Comparison of ENCODE assay signal across 24 mouse cellular contexts in the genomic region with DNA sequence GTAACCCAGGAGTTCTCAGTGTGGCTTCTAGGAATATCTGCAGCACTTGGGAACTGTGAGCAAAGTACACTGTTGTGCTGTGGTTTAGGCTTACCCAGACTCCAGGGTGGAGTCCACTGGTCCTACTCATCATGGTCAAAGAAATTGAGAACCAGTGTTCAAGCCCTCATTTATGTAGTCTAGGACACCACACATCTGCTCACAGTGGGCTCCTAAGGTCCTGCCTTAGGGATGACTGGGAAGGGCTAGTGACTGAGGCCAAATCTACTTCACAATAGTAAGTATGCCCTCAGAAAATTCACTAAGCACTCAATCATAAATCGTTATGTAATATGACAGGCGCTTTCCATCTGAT. TPM values are rescaled to one million over a fixed set of nuclear protein-coding genes. Genes with fewer than 3 reads are reported as not detected.
DNase-seq lines count a peak whose midpoint lies in the region; ATAC-seq and TF ChIP-seq lines count a peak whose summit lies in the region.
"Had no signal": no experiment of that assay in that cellular context is flagged by ENCODE, and none has a peak within 500 bp of the region (broad histone marks: within the 10 kb centered on the region; RNA-seq: fewer than 3 reads in every experiment).

No protein-coding gene starts in this region.

- intact Hi-C loops in heart, adult 2 months (cut with DNase I): no loop called here

- no peak for ATAC-seq in heart, embryonic 14.5 days (ENCODE audit: insufficient number of reproducible peaks, insufficient read depth, low FRiP score, low read depth)
- ATAC-seq in embryonic facial prominence, embryonic 14.5 days (ENCODE audit: low read depth): peak; percentile 22; the same call in 1 of the 2 replicates
- ATAC-seq in liver, embryonic 15.5 days (ENCODE audit: insufficient read depth): no peak
- ATAC-seq: inflammation-experienced regulatory T-cells, adult 6 months had no signal

- H3K4me3 ChIP-seq in heart, embryonic 14.5 days (ENCODE audit: control insufficient read depth in 1 of 2, insufficient read depth in 1 of 2, low read depth in 1 of 2, low read length in 2 of 2): no peak overlapping the region
- H3K4me3 ChIP-seq in heart, adult 2 months: no peak overlapping the region
- no peak overlapping the region for H3K4me3 ChIP-seq in MEL (ENCODE audit: control insufficient read depth in 1 of 2, insufficient read depth in 1 of 2, low read depth in 2 of 2, low read length in 2 of 2)
- no peak overlapping the region for H3K4me3 ChIP-seq in embryonic facial prominence, embryonic 14.5 days (ENCODE audit: low read depth, low read length)
- peak overlapping the region; percentile 70 for H3K4me3 ChIP-seq in liver, embryonic 15.5 days (replicated peaks)
- H3K4me3 ChIP-seq in lung, adult 2 months (replicated peaks; ENCODE audit: extremely low read depth, low read depth, low read length): no peak overlapping the region
- H3K4me3 ChIP-seq: midbrain, embryonic 10.5 days had no signal

- 93% methylated on average over 2 of the region's 2 CpGs for WGBS in heart, embryonic 14.5 days
- 90% methylated on average over 2 of the region's 2 CpGs for WGBS in heart, adult 2 months
- WGBS in embryonic facial prominence, embryonic 14.5 days: 83% methylated on average over 2 of the region's 2 CpGs
- WGBS in liver, embryonic 15.5 days (ENCODE audit: insufficient replicate concordance): 78% methylated on average over 2 of the region's 2 CpGs
- 85% methylated on average over 2 of the region's 2 CpGs for WGBS in lung, adult 2 months

- H3K36me3 ChIP-seq in heart, embryonic 14.5 days (ENCODE audit: control insufficient read depth, insufficient read depth, low read length): 0 out of 2 replicates have a peak, but pooled peaks cover under 1% of the 10 kb centered on the region
- H3K36me3 ChIP-seq in heart, adult 2 months (ENCODE audit: control insufficient read depth, insufficient read depth, low read length): peaks cover 3% of the 10 kb centered on the region
- peaks cover 0 to 27% of the 10 kb centered on the region in 2 experiments; a peak in 2 of 4 replicates for H3K36me3 ChIP-seq in MEL (ENCODE audit: control insufficient read depth in 1 of 2, insufficient read depth in 2 of 2, low read length in 2 of 2)
- H3K36me3 ChIP-seq in embryonic facial prominence, embryonic 14.5 days (ENCODE audit: control insufficient read depth, insufficient read depth, low read length): no peaks in the 10 kb centered on the region
- H3K36me3 ChIP-seq in liver, embryonic 15.5 days (replicated peaks): peaks cover 19% of the 10 kb centered on the region
- H3K36me3 ChIP-seq: midbrain, embryonic 10.5 days had no signal

- H3K27me3 ChIP-seq in heart, embryonic 14.5 days (ENCODE audit: control insufficient read depth, insufficient read depth, low read length): no peaks in the 10 kb centered on the region
- no peaks in the 10 kb centered on the region for H3K27me3 ChIP-seq in heart, adult 2 months (ENCODE audit: control insufficient read depth, insufficient read depth, low read length)
- no peaks in the 10 kb centered on the region for H3K27me3 ChIP-seq in MEL (ENCODE audit: control insufficient read depth in 1 of 2, insufficient read depth in 2 of 2, low read length in 2 of 2)
- no peaks in the 10 kb centered on the region for H3K27me3 ChIP-seq in embryonic facial prominence, embryonic 14.5 days (replicated peaks; ENCODE audit: control insufficient read depth, insufficient read depth, low read length)
- H3K27me3 ChIP-seq in liver, embryonic 15.5 days: no peaks in the 10 kb centered on the region

- peak overlapping the region; percentile 12 to 62; a peak in 3 of 4 replicates for H3K27ac ChIP-seq in heart, embryonic 14.5 days (replicated peaks in 1 of 2; ENCODE audit: control insufficient read depth in 1 of 2, insufficient read depth in 1 of 2, low read depth in 2 of 2, low read length in 2 of 2)
- no peak overlapping the region for H3K27ac ChIP-seq in heart, adult 2 months
- H3K27ac ChIP-seq in MEL (ENCODE audit: control insufficient read depth, low read depth, low read length): peak overlapping the region; percentile 1; the same call in 1 of the 2 replicates
- no peak overlapping the region for H3K27ac ChIP-seq in embryonic facial prominence, embryonic 14.5 days (replicated peaks; ENCODE audit: low read depth, low read length)
- H3K27ac ChIP-seq in liver, embryonic 15.5 days (replicated peaks): peak overlapping the region; percentile 96
- H3K27ac ChIP-seq: midbrain, embryonic 10.5 days had no signal

- H3K79me2 ChIP-seq in heart, adult 2 months (replicated peaks; ENCODE audit: control insufficient read depth, insufficient read depth, low read length): no peaks in the 10 kb centered on the region
- H3K79me2 ChIP-seq in MEL (ENCODE audit: control insufficient read depth, insufficient read depth, low read length, poor library complexity): no peaks in the 10 kb centered on the region

- no peak overlapping the region for H3K9ac ChIP-seq in heart, embryonic 14.5 days (ENCODE audit: low read length)
- H3K9ac ChIP-seq in heart, adult 2 months (ENCODE audit: low read depth, low read length): no peak overlapping the region
- no peak overlapping the region for H3K9ac ChIP-seq in MEL (ENCODE audit: control insufficient read depth, low read depth, low read length, poor library complexity, severe bottlenecking)
- H3K9ac ChIP-seq in embryonic facial prominence, embryonic 14.5 days (ENCODE audit: low read depth, low read length): no peak overlapping the region
- H3K9ac ChIP-seq in liver, embryonic 15.5 days: peak overlapping the region; percentile 59

- TF ChIP-seq CTCF in heart, adult 2 months (IDR thresholded peaks at IDR 0.05): no peak
- no peak for TF ChIP-seq CTCF in MEL (IDR thresholded peaks at IDR 0.05 in 2 of 3, conservative IDR thresholded peaks at IDR 0.05 in 1 of 3; ENCODE audit: control insufficient read depth in 1 of 3, insufficient read depth in 1 of 3, low read depth in 2 of 3, low read length in 3 of 3, poor library complexity in 1 of 3, severe bottlenecking in 1 of 3)
- no peak for TF ChIP-seq CTCF in lung, adult 2 months (IDR thresholded peaks at IDR 0.05; ENCODE audit: insufficient read depth, low read length)

- no peak for TF ChIP-seq RAD21 in MEL (IDR thresholded peaks at IDR 0.05; ENCODE audit: low read depth, low read length)

- no peak for TF ChIP-seq EP300 in heart, adult 2 months (IDR thresholded peaks at IDR 0.05; ENCODE audit: insufficient read depth, low read depth, low read length)
- TF ChIP-seq EP300 in MEL (IDR thresholded peaks at IDR 0.05; ENCODE audit: low read depth in 1 of 2, low read length in 2 of 2): no peak

- peaks cover 7 to 27% of the 10 kb centered on the region in 2 experiments for H3K4me1 ChIP-seq in heart, embryonic 14.5 days (ENCODE audit: control insufficient read depth in 2 of 2, insufficient read depth in 2 of 2, low read length in 2 of 2)
- H3K4me1 ChIP-seq in heart, adult 2 months (ENCODE audit: control insufficient read depth, insufficient read depth, low read length): peaks cover 12% of the 10 kb centered on the region
- H3K4me1 ChIP-seq in MEL (ENCODE audit: control insufficient read depth in 1 of 2, insufficient read depth in 2 of 2, low read length in 2 of 2): peaks cover 22 to 32% of the 10 kb centered on the region in 2 experiments
- H3K4me1 ChIP-seq in embryonic facial prominence, embryonic 14.5 days (ENCODE audit: control insufficient read depth, insufficient read depth, low read length): peaks cover 3% of the 10 kb centered on the region; the same call in 1 of the 2 replicates
- peaks cover 81% of the 10 kb centered on the region for H3K4me1 ChIP-seq in liver, embryonic 15.5 days (replicated peaks)
- H3K4me1 ChIP-seq in lung, adult 2 months (ENCODE audit: control insufficient read depth, insufficient read depth, low read length): no peaks in the 10 kb centered on the region

- no peak for TF ChIP-seq POLR2A in heart, adult 2 months (IDR thresholded peaks at IDR 0.05; ENCODE audit: insufficient read depth, low read depth, low read length)
- no peak for TF ChIP-seq POLR2A in MEL (IDR thresholded peaks at IDR 0.05; ENCODE audit: control insufficient read depth in 1 of 2, insufficient read depth in 1 of 2, low read depth in 1 of 2, low read length in 2 of 2, poor library complexity in 1 of 2)
- no peak for TF ChIP-seq POLR2A in lung, adult 2 months (IDR thresholded peaks at IDR 0.05; ENCODE audit: borderline replicate concordance, extremely low read depth, low read depth, low read length)

- peak overlapping the region; percentile 34 for H3K4me2 ChIP-seq in heart, embryonic 14.5 days (ENCODE audit: low read length)
- no peak overlapping the region for H3K4me2 ChIP-seq in embryonic facial prominence, embryonic 14.5 days (ENCODE audit: low read depth, low read length)
- H3K4me2 ChIP-seq in liver, embryonic 15.5 days: peak overlapping the region; percentile 70

- no peaks in the 10 kb centered on the region for H3K9me3 ChIP-seq in heart, embryonic 14.5 days (ENCODE audit: control insufficient read depth, low read length)
- H3K9me3 ChIP-seq in MEL (replicated peaks; ENCODE audit: insufficient read depth, low read length): no peaks in the 10 kb centered on the region
- no peaks in the 10 kb centered on the region for H3K9me3 ChIP-seq in embryonic facial prominence, embryonic 14.5 days (ENCODE audit: control insufficient read depth, low read length)
- H3K9me3 ChIP-seq in liver, embryonic 15.5 days (replicated peaks): no peaks in the 10 kb centered on the region
- H3K9me3 ChIP-seq: midbrain, embryonic 10.5 days had no signal

- DNase-seq in heart, adult 2 months: no peak
- no peak for DNase-seq in MEL (ENCODE audit: low read depth, low spot score)
- DNase-seq in embryonic facial prominence, embryonic 14.5 days (ENCODE audit: low spot score): no peak
- no peak for DNase-seq in adrenal gland, postnatal 14 days
- no peak for DNase-seq in lung, adult 2 months
- DNase-seq: adrenal gland, adult 8-10 months; cerebellum, adult 11-12 months; cerebellum, postnatal 36 days; gastrocnemius, postnatal 10 days; kidney, adult 9 months; kidney, postnatal 4 days; spleen, adult 18-20 months; thymus, adult 18-20 months had no signal

RNA-seq across cellular contexts. Expression of gene Cd59a, which starts 3.6 kb away (rescaled TPM):
- 69.0 and 69.7 TPM in 2 replicates for polyA plus RNA-seq in heart, embryonic 14.5 days (2014; fragmentation: Nextera tagmentation; extraction: Ambion mirVana)
- total RNA-seq in heart, adult 2 months (2021): 10 to 100 TPM; 48.9 to 53.9 TPM
- polyA plus RNA-seq in heart, adult 2 months (2012; rRNA removed): 40.1 and 97.1 TPM in 2 replicates
- 0.08 TPM in 1 of 2 replicates, not detected in the other for total RNA-seq in MEL (2012; rRNA removed)
- polyA plus RNA-seq in MEL (2012; ENCODE audit: insufficient read depth in 1 of 2, insufficient read length in 2 of 2, low read depth in 1 of 2, low replicate concordance in 2 of 2, missing spikeins in 1 of 2): under 1 TPM in 1 of 2 experiments, not detected in 1; 0.96 TPM
- polyA plus RNA-seq in embryonic facial prominence, embryonic 14.5 days (2014; fragmentation: Nextera tagmentation; extraction: Ambion mirVana): 23.5 TPM in 2 replicates
- polyA plus RNA-seq in liver, embryonic 15.5 days (2015; fragmentation: Nextera tagmentation; extraction: Ambion mirVana): 90.3 and 92.5 TPM in 2 replicates
- total RNA-seq in adrenal gland, postnatal 14 days (2021): 47.4 and 51.9 TPM in 2 replicates
- 10.8 and 17.6 TPM in 2 replicates for polyA plus RNA-seq in lung, adult 2 months (2012; rRNA removed)

RNA-seq across cellular contexts. Expression of gene A930018P22Rik, which starts 23.4 kb away (rescaled TPM):
- polyA plus RNA-seq in heart, embryonic 14.5 days (2014; fragmentation: Nextera tagmentation; extraction: Ambion mirVana): 0.59 TPM in 1 of 2 replicates, not detected in the other
- under 1 TPM; 0.48 to 0.63 TPM for total RNA-seq in heart, adult 2 months (2021)
- polyA plus RNA-seq in heart, adult 2 months (2012; rRNA removed): not detected in 2 replicates
- total RNA-seq in MEL (2012; rRNA removed): not detected in 2 replicates
- polyA plus RNA-seq in MEL (2012; ENCODE audit: insufficient read depth in 1 of 2, insufficient read length in 2 of 2, low read depth in 1 of 2, low replicate concordance in 2 of 2, missing spikeins in 1 of 2): not detected
- polyA plus RNA-seq in embryonic facial prominence, embryonic 14.5 days (2014; fragmentation: Nextera tagmentation; extraction: Ambion mirVana): not detected in 2 replicates
- polyA plus RNA-seq in liver, embryonic 15.5 days (2015; fragmentation: Nextera tagmentation; extraction: Ambion mirVana): 0.36 and 0.77 TPM in 2 replicates
- total RNA-seq in adrenal gland, postnatal 14 days (2021): 1.1 and 2.4 TPM in 2 replicates
- 0.26 TPM in 1 of 2 replicates, not detected in the other for polyA plus RNA-seq in lung, adult 2 months (2012; rRNA removed)
- total RNA-seq: layer of hippocampus, postnatal 14 days had no signal
- polyA plus RNA-seq: brain, embryonic 14.5 days; hindbrain, embryonic 11.5 days; inflammation-experienced regulatory T-cells, adult 6 months; neural tube, embryonic 11.5 days; stomach, embryonic 14.5 days had no signal

RNA-seq across cellular contexts. Expression of gene Cd59b, which starts 29.6 kb away (rescaled TPM):
- polyA plus RNA-seq in heart, embryonic 14.5 days (2014; fragmentation: Nextera tagmentation; extraction: Ambion mirVana): 3.0 and 6.4 TPM in 2 replicates
- total RNA-seq in heart, adult 2 months (2021): 1 to 10 TPM; 3.1 to 3.3 TPM
- 6.9 and 19.4 TPM in 2 replicates for polyA plus RNA-seq in heart, adult 2 months (2012; rRNA removed)
- total RNA-seq in MEL (2012; rRNA removed): not detected in 2 replicates
- under 1 TPM in 1 of 2 experiments, not detected in 1; 0.38 TPM for polyA plus RNA-seq in MEL (2012; ENCODE audit: insufficient read depth in 1 of 2, insufficient read length in 2 of 2, low read depth in 1 of 2, low replicate concordance in 2 of 2, missing spikeins in 1 of 2)
- polyA plus RNA-seq in embryonic facial prominence, embryonic 14.5 days (2014; fragmentation: Nextera tagmentation; extraction: Ambion mirVana): 5.3 and 5.5 TPM in 2 replicates
- 11.0 and 11.4 TPM in 2 replicates for polyA plus RNA-seq in liver, embryonic 15.5 days (2015; fragmentation: Nextera tagmentation; extraction: Ambion mirVana)
- 4.4 and 4.6 TPM in 2 replicates for total RNA-seq in adrenal gland, postnatal 14 days (2021)
- polyA plus RNA-seq in lung, adult 2 months (2012; rRNA removed): 1.9 and 5.8 TPM in 2 replicates
- polyA plus RNA-seq: inflammation-experienced regulatory T-cells, adult 6 months had no signal

RNA-seq across cellular contexts. Expression of gene Gm10799, which starts 30.9 kb away (rescaled TPM):
- polyA plus RNA-seq in heart, embryonic 14.5 days (2014; fragmentation: Nextera tagmentation; extraction: Ambion mirVana): not detected in 2 replicates
- not detected for total RNA-seq in heart, adult 2 months (2021)
- not detected in 2 replicates for polyA plus RNA-seq in heart, adult 2 months (2012; rRNA removed)
- not detected in 2 replicates for total RNA-seq in MEL (2012; rRNA removed)
- polyA plus RNA-seq in MEL (2012; ENCODE audit: insufficient read depth in 1 of 2, insufficient read length in 2 of 2, low read depth in 1 of 2, low replicate concordance in 2 of 2, missing spikeins in 1 of 2): not detected
- polyA plus RNA-seq in embryonic facial prominence, embryonic 14.5 days (2014; fragmentation: Nextera tagmentation; extraction: Ambion mirVana): not detected in 2 replicates
- not detected in 2 replicates for polyA plus RNA-seq in liver, embryonic 15.5 days (2015; fragmentation: Nextera tagmentation; extraction: Ambion mirVana)
- not detected in 2 replicates for total RNA-seq in adrenal gland, postnatal 14 days (2021)
- polyA plus RNA-seq in lung, adult 2 months (2012; rRNA removed): not detected in 2 replicates
- total RNA-seq: adrenal gland, adult 8-10 months; gastrocnemius, postnatal 10 days; layer of hippocampus, postnatal 14 days; left cerebral cortex, postnatal 14 days had no signal
- polyA plus RNA-seq: brain, embryonic 14.5 days; hindbrain, embryonic 11.5 days; inflammation-experienced regulatory T-cells, adult 6 months; limb, embryonic 14.5 days; midbrain, embryonic 10.5 days; neural tube, embryonic 11.5 days; stomach, embryonic 14.5 days had no signal

RNA-seq across cellular contexts. Expression of gene Gm10912, which starts 33.6 kb away (rescaled TPM):
- polyA plus RNA-seq in heart, embryonic 14.5 days (2014; fragmentation: Nextera tagmentation; extraction: Ambion mirVana): 0.12 TPM in 1 of 2 replicates, not detected in the other
- total RNA-seq in heart, adult 2 months (2021): under 1 TPM; 0.14 to 0.31 TPM
- 0.15 and 0.20 TPM in 2 replicates for polyA plus RNA-seq in heart, adult 2 months (2012; rRNA removed)
- total RNA-seq in MEL (2012; rRNA removed): 0.08 TPM in 1 of 2 replicates, not detected in the other
- under 1 TPM in 1 of 2 experiments, not detected in 1; 0.06 TPM for polyA plus RNA-seq in MEL (2012; ENCODE audit: insufficient read depth in 1 of 2, insufficient read length in 2 of 2, low read depth in 1 of 2, low replicate concordance in 2 of 2, missing spikeins in 1 of 2)
- polyA plus RNA-seq in embryonic facial prominence, embryonic 14.5 days (2014; fragmentation: Nextera tagmentation; extraction: Ambion mirVana): not detected in 2 replicates
- polyA plus RNA-seq in liver, embryonic 15.5 days (2015; fragmentation: Nextera tagmentation; extraction: Ambion mirVana): 0.10 and 0.13 TPM in 2 replicates
- 0.59 TPM in 1 of 2 replicates, not detected in the other for total RNA-seq in adrenal gland, postnatal 14 days (2021)
- polyA plus RNA-seq in lung, adult 2 months (2012; rRNA removed): 0.10 and 0.11 TPM in 2 replicates
- total RNA-seq: layer of hippocampus, postnatal 14 days had no signal
- polyA plus RNA-seq: hindbrain, embryonic 11.5 days; neural tube, embryonic 11.5 days; stomach, embryonic 14.5 days had no signal

Comparison
In these comparisons a context has a peak if more than half of its experiments do, and no peak if none do; other contexts are left out.
1. H3K27ac ChIP-seq: peak in heart, embryonic 14.5 days (2 of 2), MEL (single experiment) and liver, embryonic 15.5 days (single experiment); none in heart, adult 2 months (single experiment) and embryonic facial prominence, embryonic 14.5 days (single experiment).